Mouse (Mus musculus) intestine, postnatal 0 days (tissue): ENCODE data around the gene Cyp2c23. TPM values are rescaled to one million over a fixed set of nuclear protein-coding genes. Genes with fewer than 3 reads are reported as not detected.

Experiments used
- ATAC-seq: fragments of 200-750 bp; cut with Nextera tagmentation; 2 replicates; pipeline ENCODE4 v1.8.0; 2017; ENCODE audit warnings: mild to moderate bottlenecking, moderate TSS enrichment, moderate library complexity
- H3K27ac ChIP-seq: fragments of 300-500 bp; sonication (generic); 2 replicates; pipeline ENCODE4 v1.5.1; 2014; ENCODE audit warnings: mild to moderate bottlenecking, low read depth, low read length, moderate library complexity
- H3K27me3 ChIP-seq: fragments of 300-500 bp; sonication (generic); replicated peaks from 2 replicates; pipeline ENCODE4 v1.6.1; 2014; ENCODE audit warnings: low read length, mixed read lengths; ENCODE audit not compliant: control insufficient read depth, insufficient read depth
- H3K36me3 ChIP-seq: fragments of 300-500 bp; sonication (generic); 2 replicates; pipeline ENCODE4 v1.6.1; 2014; ENCODE audit warnings: mild to moderate bottlenecking, moderate library complexity; ENCODE audit not compliant: control insufficient read depth, insufficient read depth
- H3K4me1 ChIP-seq: fragments of 300-500 bp; sonication (generic); replicated peaks from 2 replicates; pipeline ENCODE4 v1.6.1; 2014; ENCODE audit warnings: antibody characterized with exemption, low read length, mixed read lengths; ENCODE audit not compliant: control insufficient read depth, insufficient read depth
- H3K4me2 ChIP-seq: fragments of 300-500 bp; sonication (generic); replicated peaks from 2 replicates; pipeline ENCODE4 v1.6.1; 2014; ENCODE audit warnings: low read depth, mild to moderate bottlenecking, moderate library complexity
- H3K4me3 ChIP-seq: fragments of 300-500 bp; sonication (generic); 2 replicates; pipeline ENCODE4 v1.5.1; 2014; ENCODE audit warnings: low read depth, low read length
- H3K9ac ChIP-seq: fragments of 300-500 bp; sonication (generic); 2 replicates; pipeline ENCODE4 v1.6.1; 2014; ENCODE audit warnings: mild to moderate bottlenecking, low read depth, low read length
- H3K9me3 ChIP-seq: fragments of 300-500 bp; sonication (generic); 2 replicates; pipeline ENCODE4 v1.6.1; 2016; ENCODE audit warnings: mixed run types; ENCODE audit not compliant: control insufficient read depth
- CTCF ChIP-seq: sonication (generic); IDR thresholded peaks from 2 replicates; pipeline ENCODE4 v1.5.1; 2016; ENCODE audit warnings: low read depth, mild to moderate bottlenecking, control low read depth, antibody characterized with exemption, moderate library complexity
- WGBS: fragments of 180-500 bp; shearing (Covaris S2); extraction: QIAGEN DNeasy Blood & Tissue Kit; methylation state at CpG from one replicate; pipeline ENCODE4 v1.1.7; 2014; 5-methylcytosine and 5-hydroxymethylcytosine counted together
- polyA plus RNA-seq: library from polyadenylated mRNA; unstranded; fragments of >200 nt; fragmentation: Nextera tagmentation; extraction: Ambion mirVana; gene quantifications from 2 replicates; pipeline ENCODE4 v1.2.1, GENCODE M21; 2015

Gene Cyp2c23
- polyA plus RNA-seq, 1 experiment from 2014 or later = 2.7 TPM

- no peak overlapping the region for H3K4me2 ChIP-seq
- 58% methylated on average over 1 of the region's 1 CpGs for WGBS
- no peak for TF ChIP-seq CTCF
- H3K36me3 ChIP-seq = no peaks in the 10 kb centered on the region
- H3K9ac ChIP-seq = no peak overlapping the region
- H3K9me3 ChIP-seq = no peaks in the 10 kb centered on the region
- 0 out of 2 replicates have a peak, but pooled peaks cover 4% of the 10 kb centered on the region for H3K4me1 ChIP-seq
- ATAC-seq = no peak
- no peak overlapping the region for H3K4me3 ChIP-seq
- no peaks in the 10 kb centered on the region for H3K27me3 ChIP-seq
- H3K27ac ChIP-seq = no peak overlapping the region
These were observed 28.9 kb downstream of the Cyp2c23 start for GRCm38 (mm10) chr19:44000061-44000460.

GRCm38 (mm10) chr19:43998802-43999527 lies 30.0 kb downstream of the Cyp2c23 start:
- H3K27me3 ChIP-seq = no peaks in the 10 kb centered on the region
- no peaks in the 10 kb centered on the region for H3K36me3 ChIP-seq
- TF ChIP-seq CTCF = no peak
- H3K4me3 ChIP-seq = no peak overlapping the region
- H3K27ac ChIP-seq = peak overlapping the region; percentile 21; the same call in 1 of the 2 replicates
- H3K4me1 ChIP-seq = 0 out of 2 replicates have a peak, but pooled peaks cover 4% of the 10 kb centered on the region
- ATAC-seq = 0 out of 2 replicates have a peak, but pooled peaks have one; percentile 54
- WGBS = 53% methylated on average over 11 of the region's 11 CpGs
- 0 out of 2 replicates have a peak overlapping the region, but pooled peaks have one; percentile 1 for H3K4me2 ChIP-seq
- no peak overlapping the region for H3K9ac ChIP-seq
- H3K9me3 ChIP-seq = no peaks in the 10 kb centered on the region

- H3K36me3 ChIP-seq = no peaks in the 10 kb centered on the region
- H3K9me3 ChIP-seq = no peaks in the 10 kb centered on the region
- no peak overlapping the region for H3K4me3 ChIP-seq
- no peak overlapping the region for H3K9ac ChIP-seq
- no peak for ATAC-seq
- no peak for TF ChIP-seq CTCF
- H3K27me3 ChIP-seq = no peaks in the 10 kb centered on the region
- 80% methylated on average over 10 of the region's 10 CpGs for WGBS
- 0 out of 2 replicates have a peak, but pooled peaks cover 4% of the 10 kb centered on the region for H3K4me1 ChIP-seq
- H3K4me2 ChIP-seq = no peak overlapping the region
- H3K27ac ChIP-seq = no peak overlapping the region
These were observed 30.9 kb downstream of the Cyp2c23 start for GRCm38 (mm10) chr19:43998101-43998500.

GRCm38 (mm10) chr19:43995427-43995826 lies 33.6 kb downstream of the Cyp2c23 start:
- 0 out of 2 replicates have a peak, but pooled peaks cover 4% of the 10 kb centered on the region for H3K4me1 ChIP-seq
- 79% methylated on average over 7 of the region's 7 CpGs for WGBS
- H3K9ac ChIP-seq = no peak overlapping the region
- no peak for ATAC-seq
- no peaks in the 10 kb centered on the region for H3K9me3 ChIP-seq
- no peak overlapping the region for H3K4me3 ChIP-seq
- TF ChIP-seq CTCF = no peak
- H3K36me3 ChIP-seq = no peaks in the 10 kb centered on the region
- H3K27me3 ChIP-seq = no peaks in the 10 kb centered on the region
- H3K4me2 ChIP-seq = no peak overlapping the region
- H3K27ac ChIP-seq = no peak overlapping the region

GRCm38 (mm10) chr19:43992464-43992863 lies 36.5 kb downstream of the Cyp2c23 start:
- Histone ChIP-seq H3K4me2 (no peak overlapping the region), H3K27ac (no peak overlapping the region), H3K27me3 (no peaks in the 10 kb centered on the region), H3K9ac (no peak overlapping the region), H3K4me3 (no peak overlapping the region), H3K9me3 (no peaks in the 10 kb centered on the region), H3K36me3 (no peaks in the 10 kb centered on the region), H3K4me1 (no peaks in the 10 kb centered on the region)
- 62% methylated on average over 4 of the region's 4 CpGs for WGBS
- TF ChIP-seq CTCF = no peak
- ATAC-seq = no peak

- no peak for TF ChIP-seq CTCF
- no peak for ATAC-seq
- H3K36me3 ChIP-seq = no peaks in the 10 kb centered on the region
These were observed 38.6 kb downstream of the Cyp2c23 start for GRCm38 (mm10) chr19:43990362-43990761.

More at GRCm38 (mm10) chr19:43990362-43990761, 38.6 kb downstream of the Cyp2c23 start:
- Histone ChIP-seq H3K4me1 (no peaks in the 10 kb centered on the region), H3K9me3 (no peaks in the 10 kb centered on the region), H3K4me2 (no peak overlapping the region), H3K4me3 (no peak overlapping the region), H3K9ac (no peak overlapping the region), H3K27ac (no peak overlapping the region), H3K27me3 (no peaks in the 10 kb centered on the region)
- 78% methylated on average over 8 of the region's 8 CpGs for WGBS
